Mouse (Mus musculus) MEL (cell line): ENCODE measurements at regions not wholly inside any gene's neighbourhood (a gene's known extent, or its start where the extent isn't known, plus 50 kb on each side); places are given as distances from the start of the nearest gene placed in this dataset.

Source experiments
- CTCF ChIP-seq, 3 experiments: IDR thresholded peaks in 2 of 3; conservative IDR thresholded peaks in 1 of 3; 2 replicates each; pipeline ENCODE4 v1.5.1; 2011 to 2012; ENCODE audit warnings: low read length in 3 of 3, low read depth in 2 of 3, mild to moderate bottlenecking in 2 of 3, improper control_type of control experiment in 1 of 3, inconsistent platforms in 1 of 3, mixed read lengths in 1 of 3, moderate library complexity in 1 of 3; ENCODE audit not compliant: control insufficient read depth in 1 of 3, insufficient read depth in 1 of 3, poor library complexity in 1 of 3, severe bottlenecking in 1 of 3
- JUND ChIP-seq: IDR thresholded peaks from 2 replicates; pipeline ENCODE4 v1.6.1; 2011; ENCODE audit warnings: low read depth, mild to moderate bottlenecking, improper control_type of control experiment, low read length
- POLR2A ChIP-seq, 2 experiments: IDR thresholded peaks; 2 replicates each; pipeline ENCODE4 v1.6.1; 2011 to 2012; ENCODE audit warnings: low read length in 2 of 2, mild to moderate bottlenecking in 2 of 2, control low read depth in 1 of 2, improper control_type of control experiment in 1 of 2, low read depth in 1 of 2, moderate library complexity in 1 of 2; ENCODE audit not compliant: control insufficient read depth in 1 of 2, insufficient read depth in 1 of 2, poor library complexity in 1 of 2
- POLR2AphosphoS2 ChIP-seq: IDR thresholded peaks from 2 replicates; pipeline ENCODE4 v1.6.1; 2011; ENCODE audit warnings: low read length, improper control_type of control experiment
- SIN3A ChIP-seq: IDR thresholded peaks from 2 replicates; pipeline ENCODE4 v1.6.1; 2012; ENCODE audit warnings: low read length, improper control_type of control experiment, inconsistent platforms
- TAL1 ChIP-seq: IDR thresholded peaks from 2 replicates; pipeline ENCODE4 v1.6.1; 2012; ENCODE audit warnings: mild to moderate bottlenecking, inconsistent platforms, low read length, moderate library complexity, mixed read lengths
- TBP ChIP-seq: IDR thresholded peaks from 2 replicates; pipeline ENCODE4 v1.8.0; 2011; ENCODE audit warnings: low read depth, low read length, improper control_type of control experiment
- USF1 ChIP-seq: IDR thresholded peaks from 2 replicates; pipeline ENCODE4 v1.6.1; 2014; ENCODE audit warnings: low read depth, mild to moderate bottlenecking, inconsistent platforms, low read length, improper control_type of control experiment, moderate library complexity
- USF2 ChIP-seq, 2 experiments: IDR thresholded peaks; 2 replicates each; pipeline ENCODE4 v1.6.1; 2011 to 2012; ENCODE audit warnings: improper control_type of control experiment in 2 of 2, low read length in 2 of 2, borderline replicate concordance in 1 of 2, inconsistent platforms in 1 of 2, low read depth in 1 of 2, mild to moderate bottlenecking in 1 of 2; ENCODE audit not compliant: insufficient read depth in 1 of 2

GRCm38 (mm10) chr12:7878761-7879160, 98.7 kb upstream of the Apob start:
- TF ChIP-seq CTCF (IDR thresholded peaks at IDR 0.05 in 2 of 3, conservative IDR thresholded peaks at IDR 0.05 in 1 of 3; ENCODE audit: control insufficient read depth in 1 of 3, insufficient read depth in 1 of 3, low read depth in 2 of 3, low read length in 3 of 3, poor library complexity in 1 of 3, severe bottlenecking in 1 of 3) (no peak), POLR2AphosphoS2 (no peak), POLR2A (IDR thresholded peaks at IDR 0.05; ENCODE audit: control insufficient read depth in 1 of 2, insufficient read depth in 1 of 2, low read depth in 1 of 2, low read length in 2 of 2, poor library complexity in 1 of 2) (no peak), USF2 (IDR thresholded peaks at IDR 0.05; ENCODE audit: borderline replicate concordance in 1 of 2, insufficient read depth in 1 of 2, low read depth in 1 of 2, low read length in 2 of 2) (no peak), TBP (no peak), JUND (no peak), SIN3A (no peak), TAL1 (no peak), USF1 (no peak)
